ENCODE assay signal across 17 mouse cellular contexts in the genomic region with DNA sequence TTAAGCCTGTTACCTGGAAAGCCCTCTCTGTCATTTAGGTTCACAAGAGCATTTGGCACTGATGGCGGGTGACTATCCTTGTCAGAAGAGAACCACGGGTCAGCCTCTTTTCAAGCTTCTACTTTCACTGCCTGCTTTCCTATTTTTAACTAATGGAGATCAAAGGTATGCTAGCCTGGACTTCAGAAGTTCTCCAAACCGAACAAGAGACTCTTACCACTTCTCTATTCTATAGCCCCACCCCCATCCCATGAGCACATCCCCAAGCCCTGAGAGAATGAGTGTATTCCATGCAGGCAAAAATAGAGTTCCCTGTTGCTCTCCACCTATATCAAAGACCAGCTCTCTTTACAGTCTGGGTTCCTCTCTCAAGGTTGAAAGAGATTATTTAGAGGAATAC. TPM values are rescaled to one million over a fixed set of nuclear protein-coding genes. Genes with fewer than 3 reads are reported as not detected.
DNase-seq lines count a peak whose midpoint lies in the region; ATAC-seq and TF ChIP-seq lines count a peak whose summit lies in the region.
"Had no signal": no experiment of that assay in that cellular context is flagged by ENCODE, and none has a peak within 500 bp of the region (broad histone marks: within the 10 kb centered on the region; RNA-seq: fewer than 3 reads in every experiment).

No protein-coding gene starts in this region.

- H3K4me3 ChIP-seq in heart, embryonic 10.5 days = no peak overlapping the region
- no peak overlapping the region for H3K4me3 ChIP-seq in thymus, adult 2 months (ENCODE audit: control insufficient read depth, insufficient read depth, low read length)
- H3K4me3 ChIP-seq: embryonic facial prominence, embryonic 12.5 days; forebrain, embryonic 15.5 days; hindbrain, embryonic 15.5 days had no signal

- peak; percentile 44 to 60; a peak in 2 of 4 replicates for ATAC-seq in hematopoietic stem cell, adult 5-6 weeks (replicated peaks in 1 of 2; ENCODE audit: insufficient read depth in 1 of 2, low FRiP score in 2 of 2, low TSS enrichment in 1 of 2, low read depth in 1 of 2, poor library complexity in 2 of 2, severe bottlenecking in 2 of 2)
- ATAC-seq: forebrain, embryonic 15.5 days had no signal

- H3K4me1 ChIP-seq in heart, embryonic 10.5 days = peaks cover 4% of the 10 kb centered on the region; the same call in 1 of the 2 replicates
- no peaks in the 10 kb centered on the region; the same call in 1 of the 2 replicates for H3K4me1 ChIP-seq in thymus, adult 2 months (replicated peaks; ENCODE audit: control insufficient read depth, insufficient read depth, low read length)
- H3K4me1 ChIP-seq: embryonic facial prominence, embryonic 12.5 days; hindbrain, embryonic 15.5 days had no signal

- TF ChIP-seq CTCF in thymus, adult 2 months (IDR thresholded peaks at IDR 0.05; ENCODE audit: borderline replicate concordance, control insufficient read depth, extremely low read depth, insufficient read depth, low read length, poor library complexity) = no peak

- H3K9me3 ChIP-seq in heart, embryonic 10.5 days = no peaks in the 10 kb centered on the region
- H3K9me3 ChIP-seq: embryonic facial prominence, embryonic 12.5 days; forebrain, embryonic 15.5 days; hindbrain, embryonic 15.5 days had no signal

- H3K27ac ChIP-seq in heart, embryonic 10.5 days = no peak overlapping the region
- peak overlapping the region; percentile 43; the same call in 1 of the 2 replicates for H3K27ac ChIP-seq in thymus, adult 2 months (ENCODE audit: control insufficient read depth, insufficient read depth, low read length)
- H3K27ac ChIP-seq: embryonic facial prominence, embryonic 12.5 days; forebrain, embryonic 15.5 days; hindbrain, embryonic 15.5 days had no signal

- 53% methylated on average over 3 of the region's 3 CpGs for WGBS in heart, embryonic 10.5 days
- WGBS in thymus, adult 2 months = 24% methylated on average over 3 of the region's 3 CpGs

- no peaks in the 10 kb centered on the region for H3K36me3 ChIP-seq in heart, embryonic 10.5 days
- H3K36me3 ChIP-seq in thymus, adult 2 months (ENCODE audit: control insufficient read depth, insufficient read depth, low read length) = no peaks in the 10 kb centered on the region
- no peaks in the 10 kb centered on the region for H3K36me3 ChIP-seq in splenic B cell, adult 2 months (ENCODE audit: control insufficient read depth, insufficient read depth, low read length, poor library complexity, severe bottlenecking)
- H3K36me3 ChIP-seq: embryonic facial prominence, embryonic 12.5 days; forebrain, embryonic 15.5 days; hindbrain, embryonic 15.5 days had no signal

- no peak for TF ChIP-seq POLR2A in thymus, adult 2 months (IDR thresholded peaks at IDR 0.05; ENCODE audit: control insufficient read depth, extremely low read depth, insufficient read depth, low read length, poor library complexity)

- intact Hi-C loops in heart, postnatal 36 days (cut with DNase I) = no loop called here

- peak; percentile 87 for DNase-seq in heart, adult 11 months
- DNase-seq in heart, embryonic 10.5 days (ENCODE audit: low spot score) = no peak
- DNase-seq in thymus, adult 2 months = no peak
- no peak for DNase-seq in thymus, postnatal 0 days (ENCODE audit: low spot score)
- peak; percentile 39 for DNase-seq in splenic B cell, adult 2 months (ENCODE audit: low read depth, low spot score)
- no peak for DNase-seq in gastrocnemius, postnatal 4 days (ENCODE audit: low spot score in 2 of 2)
- no peak for DNase-seq in heart, postnatal 36 days
- DNase-seq: adrenal gland, adult 2 months; adrenal gland, postnatal 25 days; cerebellum, adult 11 months; cerebellum, adult 8-10 months; cerebellum, postnatal 14 days; heart, postnatal 10 days had no signal

- no peaks in the 10 kb centered on the region for H3K27me3 ChIP-seq in heart, embryonic 10.5 days (ENCODE audit: insufficient read depth, poor library complexity, severe bottlenecking)
- H3K27me3 ChIP-seq in thymus, adult 2 months (ENCODE audit: control insufficient read depth, insufficient read depth, low read length) = no peaks in the 10 kb centered on the region
- no peaks in the 10 kb centered on the region for H3K27me3 ChIP-seq in splenic B cell, adult 2 months (ENCODE audit: control insufficient read depth, insufficient read depth, low read length, poor library complexity, severe bottlenecking)
- H3K27me3 ChIP-seq: embryonic facial prominence, embryonic 12.5 days; forebrain, embryonic 15.5 days; hindbrain, embryonic 15.5 days had no signal

RNA-seq across cellular contexts. Expression of gene Sub1, which starts 31.0 kb away (rescaled TPM):
- 627 and 739 TPM in 2 replicates for polyA plus RNA-seq in heart, embryonic 10.5 days (2016; fragmentation: Nextera tagmentation; extraction: Ambion mirVana)
- 12.7 and 12.9 TPM in 2 replicates for polyA plus RNA-seq in thymus, adult 2 months (2012; rRNA removed)
- 1,079 and 1,123 TPM in 2 replicates for polyA plus RNA-seq in thymus, postnatal 0 days (2015; fragmentation: Nextera tagmentation; extraction: Ambion mirVana)
- total RNA-seq in hematopoietic stem cell, adult 5-6 weeks (2017) = 558 and 576 TPM in 2 replicates
- total RNA-seq in gastrocnemius, postnatal 4 days (2021) = 100 to 1,000 TPM; 186 to 196 TPM
- 10 to 100 TPM; 84.5 to 93.1 TPM for total RNA-seq in heart, postnatal 36 days (2021)

Comparison
In these comparisons a context has a peak if more than half of its experiments do, and no peak if none do; other contexts are left out.
1. DNase-seq: peak in heart, adult 11 months (single experiment) and splenic B cell, adult 2 months (single experiment); none in heart, embryonic 10.5 days (single experiment), thymus, adult 2 months (single experiment), thymus, postnatal 0 days (single experiment), gastrocnemius, postnatal 4 days (0 of 2) and heart, postnatal 36 days (0 of 2).